Mouse (Mus musculus) Muller cell, postnatal 12 days (primary cell): Measurements from ENCODE around the gene Dexi.

Source experiments
- DNase-seq: peaks from one replicate; pipeline ENCODE4 v3.0.0-alpha.2; 2015; ENCODE audit errors: inconsistent ontology term

Dexi gene

GRCm38 (mm10) chr16:10454583-10454974 is 88.3 kb downstream of the Dexi start:
- no peak for DNase-seq

- DNase-seq = no peak
These were observed 88.8 kb downstream of the Dexi start for GRCm38 (mm10) chr16:10453872-10454582.
